Mouse (Mus musculus): ENCODE data around the gene Vps37b.
A peak's percentile ranks its signal among the peaks of the same experiment; 100 is the strongest.

The Vps37b gene

GRCm38 (mm10) chr5:123978131-123978530, 53.9 kb downstream of the Vps37b start:
- no peak for DNase-seq (ENCODE audit: low spot score)

- no peak for DNase-seq (ENCODE audit: low spot score)
These were observed 54.8 kb downstream of the Vps37b start for GRCm38 (mm10) chr5:123977231-123977630.

DNA sequence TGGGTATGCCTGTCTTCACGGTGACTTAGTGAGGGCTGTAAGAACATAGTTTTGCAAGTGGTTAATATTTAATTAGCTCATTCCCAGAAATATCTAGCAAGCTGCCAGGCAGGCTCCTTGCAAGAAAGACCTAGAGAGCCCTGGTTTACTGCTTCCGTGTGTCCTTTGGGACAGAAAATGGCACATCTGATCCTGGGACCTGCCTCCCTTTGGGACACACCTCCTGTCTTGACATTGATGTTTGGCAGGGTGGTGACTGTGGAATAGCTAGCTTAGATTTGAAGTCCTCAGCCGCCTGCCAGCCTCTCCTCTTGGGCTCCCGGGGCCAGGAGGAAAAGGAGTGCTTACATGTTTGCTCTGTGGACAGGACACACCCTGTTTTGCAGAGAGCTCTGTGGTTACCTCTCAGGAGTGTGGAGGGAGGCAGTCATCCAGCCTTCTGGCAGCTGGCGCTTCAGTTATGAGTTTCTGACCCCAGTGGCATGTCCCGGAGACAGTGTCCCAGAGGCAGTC, 56.3 kb downstream of the Vps37b start:
- DNase-seq (ENCODE audit: low spot score): no peak

GRCm38 (mm10) chr5:123974616-123975111, 57.4 kb downstream of the Vps37b start:
- DNase-seq (ENCODE audit: low spot score): no peak

DNA sequence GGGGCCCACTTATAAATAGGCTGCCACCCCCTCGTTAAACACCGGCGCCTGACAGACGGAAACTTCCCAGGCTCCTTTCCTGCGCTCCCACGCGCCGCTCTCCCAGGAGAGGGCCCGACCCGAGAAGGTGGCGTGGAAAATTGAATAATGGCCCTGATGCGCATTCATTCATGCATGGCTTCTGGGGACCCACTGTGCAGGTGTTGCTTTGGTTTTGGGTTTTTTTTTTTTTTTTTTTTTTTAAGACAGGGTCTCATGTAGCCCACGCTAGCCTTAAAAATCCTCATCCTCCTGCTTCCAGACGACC, 57.9 kb downstream of the Vps37b start:
- DNase-seq (ENCODE audit: low spot score): no peak

DNA sequence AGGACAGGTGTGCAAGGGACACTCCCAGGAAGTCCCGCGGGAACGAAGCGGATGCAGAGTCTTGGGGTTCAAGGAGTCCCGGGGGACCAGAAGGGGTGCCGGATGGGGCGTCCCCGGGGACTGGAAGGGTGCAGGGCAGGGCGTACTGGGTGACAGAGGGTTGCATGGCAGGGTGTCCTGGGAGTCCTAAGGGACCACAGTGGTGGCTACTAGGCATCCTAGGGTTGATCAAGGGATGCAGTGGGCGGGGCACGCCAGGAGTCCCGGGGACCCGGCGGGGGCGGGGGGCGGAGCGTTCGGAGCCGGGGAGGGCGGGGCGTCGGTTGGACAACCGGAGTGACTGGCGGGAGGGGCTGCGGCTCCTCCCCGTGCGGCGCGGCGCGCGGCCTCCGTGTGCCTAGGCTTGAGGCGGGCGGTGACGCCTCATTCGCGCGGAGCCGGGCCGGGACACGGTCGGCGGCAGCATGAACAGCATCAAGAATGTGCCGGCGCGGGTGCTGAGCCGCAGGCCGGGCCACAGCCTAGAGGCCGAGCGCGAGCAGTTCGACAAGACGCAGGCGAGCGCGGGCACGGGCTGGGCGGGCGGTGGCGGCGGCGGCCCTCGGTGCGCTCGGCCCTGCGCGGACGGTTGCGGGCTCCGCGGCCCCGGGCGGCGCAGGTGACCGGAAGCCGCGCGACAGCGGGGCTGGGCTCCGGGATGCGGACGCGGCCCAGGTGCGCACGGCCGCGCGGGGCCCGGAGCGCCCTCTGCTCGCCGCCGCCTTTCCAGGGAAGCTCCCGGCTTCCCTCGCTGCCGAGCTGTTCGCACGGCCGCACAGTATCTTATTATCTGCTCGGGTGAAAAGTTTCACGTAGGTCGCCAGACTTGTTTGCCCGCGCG, 58.5 kb downstream of the Vps37b start, which contains the start of gene Hip1r:
Gene Hip1r, plus strand, starts transcription at position 330 of the 880 bp plus-strand sequence.
- DNase-seq (ENCODE audit: low spot score): peak; percentile 70

- DNase-seq (ENCODE audit: low spot score): no peak
These were observed 59.6 kb downstream of the Vps37b start for GRCm38 (mm10) chr5:123972453-123972852.

GRCm38 (mm10) chr5:123970576-123970975, 61.5 kb downstream of the Vps37b start:
- no peak for DNase-seq (ENCODE audit: low spot score)

DNA sequence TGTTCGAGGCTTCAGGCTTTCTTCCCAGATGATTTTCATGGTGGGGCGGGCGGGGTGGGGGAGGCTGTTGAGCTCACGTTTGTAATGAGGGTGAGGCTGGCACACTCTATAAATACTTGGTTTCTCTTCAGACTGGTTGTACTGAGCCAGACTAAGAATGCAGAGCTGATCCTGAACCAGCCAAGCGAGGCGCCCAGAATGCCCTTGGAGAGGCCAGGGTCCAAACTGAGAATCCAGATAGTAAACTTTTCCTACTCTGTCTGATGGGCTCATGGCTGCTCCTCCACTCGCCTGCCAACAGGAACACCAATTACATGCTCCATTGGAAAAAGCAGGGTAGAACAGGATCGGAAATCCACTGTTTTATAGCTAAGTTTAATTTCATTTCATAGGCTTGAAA, 62.9 kb downstream of the Vps37b start:
- no peak for DNase-seq (ENCODE audit: low spot score)

DNA sequence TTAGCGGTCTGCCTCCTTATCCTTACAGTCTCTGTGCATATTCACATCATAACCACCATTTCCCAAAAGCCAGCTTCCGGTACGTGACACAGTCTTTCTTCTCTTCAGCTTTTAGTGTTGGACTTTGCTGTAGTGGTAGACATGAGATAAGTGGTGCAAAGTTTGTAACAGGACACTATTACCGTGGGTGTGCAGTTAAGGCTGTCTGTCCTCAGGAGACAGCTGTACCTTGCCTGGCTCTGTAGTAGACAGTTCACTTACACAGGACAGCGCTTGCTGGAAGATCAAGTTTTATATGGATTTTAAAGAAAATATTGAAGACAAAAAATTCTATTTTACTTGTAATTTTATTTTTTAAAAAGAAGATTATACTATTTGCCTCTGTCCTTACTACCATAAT, 63.6 kb downstream of the Vps37b start:
- DNase-seq (ENCODE audit: low spot score): no peak

DNA sequence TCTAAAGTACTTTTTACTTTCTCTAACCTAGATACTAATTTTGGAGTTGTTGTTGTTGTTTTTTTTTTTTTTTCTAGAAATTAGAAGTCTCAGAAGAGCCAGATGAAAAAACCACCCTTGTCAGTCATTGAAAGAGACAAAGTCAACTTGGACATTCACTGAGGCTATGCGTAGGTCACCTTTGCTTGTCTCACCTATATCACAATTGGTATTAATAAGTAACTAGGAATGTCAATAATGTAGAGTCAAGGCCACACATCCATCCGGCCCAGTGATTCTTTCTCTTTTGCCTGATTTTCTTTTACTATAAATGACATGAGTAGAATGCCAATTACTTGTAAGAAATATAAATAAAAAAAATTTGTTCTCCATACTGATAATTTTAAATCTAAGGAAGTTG, 65.3 kb downstream of the Vps37b start:
- no peak for DNase-seq (ENCODE audit: low spot score)

- DNase-seq (ENCODE audit: low spot score): no peak
These were observed 67.9 kb downstream of the Vps37b start for GRCm38 (mm10) chr5:123964208-123964607.

GRCm38 (mm10) chr5:123961046-123961445, 71.0 kb downstream of the Vps37b start:
- DNase-seq (ENCODE audit: low spot score): no peak

DNA sequence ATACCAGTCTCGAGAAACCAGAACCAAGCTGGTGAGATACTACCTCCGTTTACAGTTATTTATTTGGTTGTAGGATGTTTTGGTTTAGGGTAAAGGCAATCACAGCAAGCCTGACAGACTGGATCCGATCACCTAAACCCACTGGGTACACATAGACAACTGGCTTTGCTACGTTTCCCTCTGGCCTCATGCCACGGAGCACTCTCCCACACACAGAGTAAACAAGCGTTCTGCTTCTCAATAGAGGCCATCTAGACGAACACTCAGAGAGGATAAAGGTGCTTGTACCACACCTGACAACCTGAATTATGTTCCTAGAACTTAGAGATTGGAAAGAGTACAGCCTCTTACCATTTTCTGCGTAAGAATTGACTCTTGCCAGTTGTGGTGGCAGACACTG, 71.9 kb downstream of the Vps37b start:
- DNase-seq (ENCODE audit: low spot score): no peak

GRCm38 (mm10) chr5:123959018-123959417, 73.1 kb downstream of the Vps37b start:
- DNase-seq (ENCODE audit: low spot score): no peak

GRCm38 (mm10) chr5:123957213-123957612, 74.9 kb downstream of the Vps37b start:
- no peak for DNase-seq (ENCODE audit: low spot score)

Data from retina, embryonic 14.5 days (tissue).